7 mouse cellular contexts compared by ENCODE assay signal in genomic region chr4:49059402-49060381, GRCm38 (mm10). TPM values are rescaled to one million over a fixed set of nuclear protein-coding genes. Genes with fewer than 3 reads are reported as not detected.
DNase-seq lines count a peak whose midpoint lies in the region; ATAC-seq and TF ChIP-seq lines count a peak whose summit lies in the region.

No protein-coding gene starts in this region.

- peak overlapping the region; percentile 65 for H3K4me3 ChIP-seq in limb, embryonic 14.5 days (replicated peaks; ENCODE audit: low read length)
- H3K4me3 ChIP-seq in neural tube, embryonic 15.5 days (replicated peaks): peak overlapping the region; percentile 71

- WGBS in limb, embryonic 14.5 days: under 1% methylated on average over 61 of the region's 62 CpGs
- under 1% methylated on average over 57 of the region's 62 CpGs for WGBS in neural tube, embryonic 15.5 days

- H3K36me3 ChIP-seq in limb, embryonic 14.5 days (ENCODE audit: control insufficient read depth, insufficient read depth, low read length): no peaks in the 10 kb centered on the region
- no peaks in the 10 kb centered on the region for H3K36me3 ChIP-seq in neural tube, embryonic 15.5 days

- DNase-seq in adrenal gland, postnatal 14 days: peak; percentile 35
- DNase-seq in cerebellum, adult 9-11 months: peak; percentile 40
- peak; percentile 41 to 48 for DNase-seq in frontal cortex, postnatal 10 days (ENCODE audit: low spot score in 2 of 2)
- DNase-seq in kidney, adult 8-10 months: peak; percentile 5 to 22
- DNase-seq in limb, embryonic 14.5 days (ENCODE audit: low spot score): peak; percentile 11
- DNase-seq in thymus, postnatal 36 days: no peak

- no peak for TF ChIP-seq POLR2A in limb, embryonic 14.5 days (IDR thresholded peaks at IDR 0.05; ENCODE audit: borderline replicate concordance, extremely low read depth, insufficient read depth, insufficient read length)

- no peaks in the 10 kb centered on the region for H3K9me3 ChIP-seq in limb, embryonic 14.5 days (ENCODE audit: control insufficient read depth, low read length)
- no peaks in the 10 kb centered on the region for H3K9me3 ChIP-seq in neural tube, embryonic 15.5 days (replicated peaks)

- peak overlapping the region; percentile 97 for H3K4me2 ChIP-seq in limb, embryonic 14.5 days (replicated peaks; ENCODE audit: low read depth, low read length, severe bottlenecking)
- H3K4me2 ChIP-seq in neural tube, embryonic 15.5 days: peak overlapping the region; percentile 69

- H3K9ac ChIP-seq in limb, embryonic 14.5 days (ENCODE audit: low read depth, low read length, severe bottlenecking): peak overlapping the region; percentile 66
- peak overlapping the region; percentile 82 for H3K9ac ChIP-seq in neural tube, embryonic 15.5 days (replicated peaks)

- no peak overlapping the region for H3K27ac ChIP-seq in limb, embryonic 14.5 days (replicated peaks; ENCODE audit: low read depth, low read length)
- H3K27ac ChIP-seq in neural tube, embryonic 15.5 days (replicated peaks): peak overlapping the region; percentile 93

- peak; percentile 83 for ATAC-seq in limb, embryonic 14.5 days (ENCODE audit: low FRiP score, low read depth)
- ATAC-seq in neural tube, embryonic 15.5 days (ENCODE audit: low FRiP score): peak; percentile 89

- peaks cover 2% of the 10 kb centered on the region; the same call in 1 of the 2 replicates for H3K4me1 ChIP-seq in limb, embryonic 14.5 days (ENCODE audit: control insufficient read depth, insufficient read depth, low read length)
- H3K4me1 ChIP-seq in neural tube, embryonic 15.5 days: peaks cover 48% of the 10 kb centered on the region

- peaks cover 11% of the 10 kb centered on the region; the same call in 1 of the 2 replicates for H3K27me3 ChIP-seq in limb, embryonic 14.5 days (ENCODE audit: control insufficient read depth, insufficient read depth, low read length)
- H3K27me3 ChIP-seq in neural tube, embryonic 15.5 days (replicated peaks): no peaks in the 10 kb centered on the region

RNA-seq across cellular contexts. Expression of gene Plppr1, which starts 0.6 kb away (rescaled TPM):
- 0.23 and 0.56 TPM in 2 replicates for total RNA-seq in adrenal gland, postnatal 14 days (2021)
- polyA plus RNA-seq in limb, embryonic 14.5 days (2012; rRNA removed): 2.8 and 3.2 TPM in 2 replicates
- polyA plus RNA-seq in limb, embryonic 14.5 days (2014; fragmentation: Nextera tagmentation; extraction: Ambion mirVana): 5.0 and 6.3 TPM in 2 replicates
- 77.9 and 91.9 TPM in 2 replicates for polyA plus RNA-seq in neural tube, embryonic 15.5 days (2015; fragmentation: Nextera tagmentation; extraction: Ambion mirVana)

Comparison
In these comparisons a context has a peak if more than half of its experiments do, and no peak if none do; other contexts are left out.
1. DNase-seq: peak in adrenal gland, postnatal 14 days (single experiment), cerebellum, adult 9-11 months (single experiment), frontal cortex, postnatal 10 days (2 of 2), kidney, adult 8-10 months (2 of 2) and limb, embryonic 14.5 days (single experiment); none in thymus, postnatal 36 days (0 of 2).
2. RNA of gene Plppr1, which starts 0.6 kb away (polyA plus RNA-seq): 77.9 to 91.9 TPM in neural tube, embryonic 15.5 days; 2.8 to 6.3 TPM in limb, embryonic 14.5 days; every median in the first group is over 10 times any median in the second.